Mouse (Mus musculus) thymus, adult 2 months (tissue): Measurements from ENCODE around the gene Msh3. TPM values are rescaled to one million over a fixed set of nuclear protein-coding genes. Genes with fewer than 3 reads are reported as not detected.

Source experiments
- DNase-seq: peaks from one replicate; pipeline ENCODE4 v3.0.0; 2021
- H3K27ac ChIP-seq: fragments of 200-500 bp; 2 replicates; pipeline ENCODE4 v1.5.1; 2012; ENCODE audit warnings: low read length, control low read depth; ENCODE audit not compliant: control insufficient read depth, insufficient read depth
- H3K27me3 ChIP-seq: fragments of 200-500 bp; 2 replicates; pipeline ENCODE4 v1.6.1; 2012; ENCODE audit warnings: mild to moderate bottlenecking, low read length, moderate library complexity, mixed read lengths; ENCODE audit not compliant: control insufficient read depth, insufficient read depth
- H3K36me3 ChIP-seq: fragments of 200-500 bp; 2 replicates; pipeline ENCODE4 v1.6.1; 2012; ENCODE audit warnings: mild to moderate bottlenecking, low read length, moderate library complexity; ENCODE audit not compliant: control insufficient read depth, insufficient read depth
- H3K4me1 ChIP-seq: fragments of 200-500 bp; replicated peaks from 2 replicates; pipeline ENCODE4 v1.6.1; 2012; ENCODE audit warnings: low read length; ENCODE audit not compliant: control insufficient read depth, insufficient read depth
- H3K4me3 ChIP-seq: fragments of 200-500 bp; 2 replicates; pipeline ENCODE4 v1.5.1; 2012; ENCODE audit warnings: mild to moderate bottlenecking, low read length, control low read depth, moderate library complexity; ENCODE audit not compliant: control insufficient read depth, insufficient read depth
- CTCF ChIP-seq: fragments of 200-500 bp; IDR thresholded peaks from 2 replicates; pipeline ENCODE4 v1.5.1; 2012; ENCODE audit warnings: mild to moderate bottlenecking, control low read depth, low read length, moderate library complexity, borderline replicate concordance; ENCODE audit not compliant: control insufficient read depth, poor library complexity, insufficient read depth; ENCODE audit errors: extremely low read depth
- POLR2A ChIP-seq: fragments of 200-500 bp; IDR thresholded peaks from 2 replicates; pipeline ENCODE4 v1.6.1; 2012; ENCODE audit warnings: mild to moderate bottlenecking, low read length, control low read depth, moderate library complexity; ENCODE audit not compliant: control insufficient read depth, poor library complexity, insufficient read depth; ENCODE audit errors: extremely low read depth
- WGBS: fragments of 180-500 bp; shearing (Covaris S2); methylation state at CpG from one replicate; pipeline ENCODE4 v1.1.7; 2018; 5-methylcytosine and 5-hydroxymethylcytosine counted together
- polyA plus RNA-seq: library from polyadenylated mRNA; depleted of rRNA; stranded (reverse); fragments of >200 nt; gene quantifications from 2 replicates; pipeline ENCODE4 v1.2.3, GENCODE M21; 2012

Msh3 gene
- polyA plus RNA-seq, 1 experiment = 8.4 TPM

- Histone ChIP-seq H3K4me3 (no peak overlapping the region), H3K27ac (no peak overlapping the region), H3K36me3 (peaks cover 15% of the 10 kb centered on the region), H3K4me1 (no peaks in the 10 kb centered on the region), H3K27me3 (no peaks in the 10 kb centered on the region)
- no peak for DNase-seq
- no peak for TF ChIP-seq CTCF
- 97% methylated on average over 5 of the region's 5 CpGs for WGBS
Observed at GRCm38 (mm10) chr13:92304291-92304690, 50.5 kb downstream of the Msh3 start.

- 90% methylated on average over 8 of the region's 8 CpGs for WGBS
- no peaks in the 10 kb centered on the region for H3K27me3 ChIP-seq
- no peak overlapping the region for H3K27ac ChIP-seq
- H3K4me1 ChIP-seq = no peaks in the 10 kb centered on the region
- peaks cover 12% of the 10 kb centered on the region for H3K36me3 ChIP-seq
- TF ChIP-seq POLR2A (no peak), CTCF (no peak)
- no peak overlapping the region for H3K4me3 ChIP-seq
- no peak for DNase-seq
Observed at GRCm38 (mm10) chr13:92303062-92303948, 51.5 kb downstream of the Msh3 start.

- no peaks in the 10 kb centered on the region for H3K4me1 ChIP-seq
- no peak overlapping the region for H3K4me3 ChIP-seq
- no peak for DNase-seq
- TF ChIP-seq POLR2A (no peak), CTCF (no peak)
- H3K27me3 ChIP-seq = no peaks in the 10 kb centered on the region
- H3K27ac ChIP-seq = no peak overlapping the region
- peaks cover 6% of the 10 kb centered on the region for H3K36me3 ChIP-seq
- 91% methylated on average over 4 of the region's 4 CpGs for WGBS
Observed at GRCm38 (mm10) chr13:92302466-92302865, 52.3 kb downstream of the Msh3 start.

- H3K27me3 ChIP-seq = no peaks in the 10 kb centered on the region
- TF ChIP-seq CTCF (no peak), POLR2A (no peak)
- no peaks in the 10 kb centered on the region for H3K4me1 ChIP-seq
- H3K36me3 ChIP-seq = peaks cover 5% of the 10 kb centered on the region
- DNase-seq = no peak
- no peak overlapping the region for H3K4me3 ChIP-seq
- no peak overlapping the region for H3K27ac ChIP-seq
- 93% methylated on average over 4 of the region's 4 CpGs for WGBS
Observed at GRCm38 (mm10) chr13:92301754-92302153, 53.0 kb downstream of the Msh3 start.

- TF ChIP-seq CTCF = no peak
- Histone ChIP-seq H3K4me3 (no peak overlapping the region), H3K36me3 (peaks cover 5% of the 10 kb centered on the region), H3K27ac (no peak overlapping the region), H3K4me1 (no peaks in the 10 kb centered on the region), H3K27me3 (no peaks in the 10 kb centered on the region)
- no peak for DNase-seq
- WGBS = 94% methylated on average over 1 of the region's 1 CpGs
Observed at GRCm38 (mm10) chr13:92299522-92299921, 55.3 kb downstream of the Msh3 start.

GRCm38 (mm10) chr13:92297021-92297420, 57.8 kb downstream of the Msh3 start:
- no peak for TF ChIP-seq CTCF
- no peak for TF ChIP-seq POLR2A
- Histone ChIP-seq H3K27ac (no peak overlapping the region), H3K4me1 (no peaks in the 10 kb centered on the region), H3K27me3 (no peaks in the 10 kb centered on the region), H3K4me3 (no peak overlapping the region), H3K36me3 (peaks cover 5% of the 10 kb centered on the region)
- WGBS = 98% methylated on average over 2 of the region's 2 CpGs
- DNase-seq = no peak

- no peak overlapping the region for H3K4me3 ChIP-seq
- H3K27me3 ChIP-seq = no peaks in the 10 kb centered on the region
- 97% methylated on average over 4 of the region's 4 CpGs for WGBS
- TF ChIP-seq POLR2A (no peak), CTCF (no peak)
- DNase-seq = no peak
- H3K27ac ChIP-seq = no peak overlapping the region
- no peaks in the 10 kb centered on the region for H3K4me1 ChIP-seq
- peaks cover 5% of the 10 kb centered on the region for H3K36me3 ChIP-seq
Observed at GRCm38 (mm10) chr13:92296490-92296889, 58.3 kb downstream of the Msh3 start.
